Mouse (Mus musculus): ENCODE data around the gene Aff3.

Gene Aff3

GRCm38 (mm10) chr1:38664777-38665176, at the start of gene Aff3:
TSS of gene Aff3 (minus strand) at chr1:38664955.
- peak; percentile 94 for DNase-seq

DNA sequence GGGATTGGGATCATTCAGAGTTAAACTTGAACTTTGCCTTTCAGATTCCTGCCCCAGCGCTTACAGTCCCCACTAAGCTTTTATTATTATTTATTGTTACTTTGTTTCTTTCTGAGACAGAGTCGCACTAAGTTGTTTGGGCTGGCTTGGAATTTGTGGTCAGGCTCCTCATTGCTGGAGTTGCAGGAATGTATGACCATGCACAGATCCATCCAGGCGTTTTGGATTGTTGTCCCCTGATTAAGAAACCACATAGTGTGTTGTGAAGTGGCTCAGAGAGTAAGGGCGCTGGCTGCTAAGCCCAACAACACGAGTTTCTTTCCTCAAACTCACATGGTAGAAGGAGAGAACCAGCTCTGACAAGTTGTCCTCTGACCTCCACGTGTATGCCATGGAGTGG, 35.9 kb upstream of the Aff3 start:
- DNase-seq, result peak; percentile 36

- DNase-seq, result peak; percentile 65
Measured at GRCm38 (mm10) chr1:38699244-38699643, 34.5 kb upstream of the Aff3 start.

DNA sequence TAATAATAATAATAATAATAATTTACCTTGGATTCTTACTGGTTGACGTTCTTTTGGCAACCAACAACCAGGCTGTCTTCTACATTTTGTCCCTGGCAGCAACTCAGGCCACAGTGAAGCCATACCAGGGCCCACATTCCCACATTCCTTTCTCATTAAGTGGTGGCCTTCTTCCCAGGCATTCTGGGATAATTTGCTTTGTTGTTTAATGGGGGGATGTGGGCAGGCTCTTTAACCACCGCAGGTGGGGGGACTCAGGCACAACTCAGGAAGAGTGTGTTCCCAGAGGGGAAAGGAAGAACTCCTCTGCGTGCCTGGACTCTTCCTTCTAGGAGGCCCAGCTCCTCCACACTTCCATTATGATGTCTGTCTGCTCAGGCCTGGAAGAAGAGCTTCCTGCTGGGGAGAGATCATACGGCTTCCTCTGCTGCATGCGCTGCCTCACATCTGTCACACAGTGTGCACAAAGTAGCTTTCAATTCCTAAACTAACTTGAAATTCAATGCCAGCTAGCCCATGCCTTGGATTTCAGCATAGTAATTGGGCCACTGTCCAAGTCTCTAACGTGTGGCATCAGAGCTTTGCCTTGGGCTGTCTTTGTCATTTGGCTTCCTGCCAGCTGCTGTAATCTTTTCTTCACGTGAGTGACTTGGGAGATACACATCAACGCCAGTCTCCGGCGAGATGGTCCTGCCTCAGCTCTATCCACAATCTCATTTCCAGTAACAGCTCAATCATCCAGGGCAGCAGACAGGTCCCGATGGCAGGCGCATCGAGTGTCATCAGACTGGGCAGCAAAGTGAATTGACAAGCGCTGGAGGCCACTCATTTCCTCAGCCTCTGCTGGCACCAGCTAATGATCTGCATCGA, 31.3 kb upstream of the Aff3 start:
- peak; percentile 74 for DNase-seq

DNA sequence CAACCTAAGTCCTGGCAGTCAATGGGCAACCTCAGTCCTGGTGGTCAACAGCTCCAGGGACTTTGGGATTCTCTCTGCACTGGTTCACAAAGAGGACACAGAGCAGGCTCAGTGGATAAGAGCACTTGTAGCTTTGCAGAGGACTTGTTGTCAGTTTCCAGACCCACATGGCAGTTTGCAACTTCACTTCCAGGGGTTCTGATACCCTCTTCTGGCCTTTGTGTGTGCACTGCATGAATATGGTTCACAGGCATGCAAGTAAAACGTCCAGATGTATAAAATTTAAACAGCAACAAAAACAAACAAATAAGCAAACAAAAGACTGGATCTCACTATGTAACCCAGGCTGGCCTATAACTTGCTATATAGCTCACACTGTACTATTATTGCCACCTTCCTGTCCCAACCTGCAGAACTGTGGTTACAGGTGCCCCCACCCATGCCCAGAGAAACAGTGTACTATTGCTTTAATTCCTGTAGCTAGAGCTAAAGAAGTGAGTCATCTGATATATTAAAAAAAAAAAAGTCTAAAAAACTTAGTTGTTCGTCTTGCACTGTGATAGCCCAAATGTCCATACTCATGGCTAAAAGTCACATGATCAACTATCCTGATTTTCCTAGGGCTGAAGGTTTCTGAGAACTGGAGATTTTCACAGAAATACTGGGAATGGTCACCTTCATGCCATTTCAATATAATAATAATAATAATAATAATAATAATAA, 30.5 kb upstream of the Aff3 start:
- peak; percentile 60 for DNase-seq

DNA sequence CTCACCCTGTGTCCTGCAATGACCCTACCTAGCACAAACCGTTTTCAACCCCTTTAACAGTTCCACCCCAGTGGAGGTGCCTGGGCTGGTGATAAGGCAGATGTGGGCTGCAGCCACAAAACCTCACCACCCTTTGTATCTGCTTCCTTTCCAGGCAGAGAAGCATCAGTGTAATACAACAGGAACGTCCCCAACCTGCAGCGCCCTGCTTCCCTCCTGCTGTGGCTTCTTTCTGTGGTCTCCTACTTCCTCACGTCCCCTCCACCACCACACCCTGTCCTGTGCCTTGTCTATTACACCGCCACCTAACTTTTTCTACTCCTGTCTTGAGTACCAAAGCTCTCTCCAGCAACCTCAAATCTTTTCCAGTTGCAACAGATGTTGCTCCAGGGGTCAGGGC, 29.4 kb upstream of the Aff3 start:
- DNase-seq, result peak; percentile 89

GRCm38 (mm10) chr1:38690471-38690870, 25.7 kb upstream of the Aff3 start:
- peak; percentile 25 for DNase-seq

DNA sequence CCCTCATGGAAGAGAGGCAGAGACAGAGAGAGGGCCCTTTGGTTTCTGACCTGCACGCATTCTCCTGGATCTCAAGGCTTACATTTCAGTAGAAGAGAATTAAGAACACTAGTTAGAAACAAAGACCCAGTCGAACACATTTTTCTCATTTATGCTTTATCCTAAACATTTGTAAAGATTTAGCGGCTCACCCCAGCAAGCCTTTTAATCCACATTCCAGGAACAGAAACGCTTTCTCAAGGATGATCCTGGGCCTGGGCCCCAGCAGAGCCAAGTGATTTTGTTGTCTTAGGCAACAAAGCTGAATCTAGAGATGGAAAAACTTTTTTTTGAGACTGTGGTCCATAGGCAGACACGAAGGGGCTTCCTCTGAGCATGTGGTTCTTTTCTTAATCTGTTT, 23.5 kb upstream of the Aff3 start:
- peak; percentile 35 for DNase-seq

DNA sequence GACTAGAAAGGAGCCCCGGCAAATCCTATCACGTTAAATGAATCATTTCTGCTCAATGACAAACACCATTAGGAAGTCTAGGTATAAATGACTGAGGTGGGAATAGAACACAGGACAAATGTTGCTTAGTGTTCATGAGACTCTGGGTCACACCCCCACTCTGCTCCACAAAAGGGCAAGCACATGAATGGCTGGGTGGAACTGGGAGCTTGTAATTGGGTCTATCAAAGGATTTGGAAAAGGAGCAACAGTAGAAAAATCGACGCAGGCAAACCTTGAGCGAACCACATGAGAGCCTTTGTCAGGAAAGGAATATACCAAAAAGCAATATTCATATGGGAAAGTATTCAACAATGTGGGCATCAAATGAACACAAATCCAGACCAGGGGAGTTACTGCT, 21.0 kb upstream of the Aff3 start:
- peak; percentile 67 for DNase-seq

DNA sequence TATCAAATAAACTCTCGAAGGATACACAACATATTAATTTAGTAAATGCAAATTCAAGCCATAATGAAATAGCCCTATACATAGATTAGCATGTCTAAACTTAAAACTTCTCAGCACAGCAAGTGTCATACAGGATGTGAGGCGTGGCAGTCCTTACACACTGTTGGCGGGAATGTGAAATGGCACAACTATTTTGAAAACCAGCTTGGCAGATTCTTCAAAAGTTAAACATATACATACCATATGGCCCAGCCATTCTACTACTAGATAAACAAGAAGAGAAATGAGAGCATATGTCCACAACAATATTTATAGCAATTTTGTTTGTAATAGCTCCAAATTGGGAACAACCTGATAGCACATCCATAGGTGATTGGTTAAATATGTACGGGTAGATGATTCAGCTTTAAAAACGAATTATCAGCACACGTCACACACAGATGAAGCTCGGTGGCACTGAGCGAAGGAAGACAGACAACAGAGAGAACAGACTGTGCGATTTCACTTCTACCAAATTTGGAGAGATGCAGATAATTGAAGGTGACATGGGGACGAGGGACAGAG, 18.5 kb upstream of the Aff3 start:
- DNase-seq, result peak; percentile 61

DNA sequence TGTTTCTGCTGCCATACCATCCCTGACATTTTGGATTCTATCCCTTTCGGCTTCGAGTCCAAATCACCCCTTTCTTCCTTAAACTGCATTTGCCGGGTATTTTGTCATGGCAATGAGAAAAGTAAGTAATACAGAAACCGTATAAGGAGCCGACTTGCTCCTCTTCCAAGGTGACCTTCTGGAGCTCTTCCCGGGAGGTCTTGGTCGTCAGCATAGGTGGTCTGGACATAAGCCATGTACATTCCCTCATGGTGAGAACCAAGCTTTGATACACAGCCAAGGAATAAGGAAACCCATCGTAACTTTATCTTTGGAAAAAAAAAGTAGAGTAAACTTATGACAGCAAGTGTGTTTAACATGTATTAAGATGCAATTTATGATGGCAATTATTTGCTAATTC, 15.1 kb upstream of the Aff3 start:
- DNase-seq, result peak; percentile 12

GRCm38 (mm10) chr1:38671756-38672155, 7.0 kb upstream of the Aff3 start:
- peak; percentile 68 for DNase-seq

GRCm38 (mm10) chr1:38671019-38671418, 6.3 kb upstream of the Aff3 start:
- peak; percentile 28 for DNase-seq

DNA sequence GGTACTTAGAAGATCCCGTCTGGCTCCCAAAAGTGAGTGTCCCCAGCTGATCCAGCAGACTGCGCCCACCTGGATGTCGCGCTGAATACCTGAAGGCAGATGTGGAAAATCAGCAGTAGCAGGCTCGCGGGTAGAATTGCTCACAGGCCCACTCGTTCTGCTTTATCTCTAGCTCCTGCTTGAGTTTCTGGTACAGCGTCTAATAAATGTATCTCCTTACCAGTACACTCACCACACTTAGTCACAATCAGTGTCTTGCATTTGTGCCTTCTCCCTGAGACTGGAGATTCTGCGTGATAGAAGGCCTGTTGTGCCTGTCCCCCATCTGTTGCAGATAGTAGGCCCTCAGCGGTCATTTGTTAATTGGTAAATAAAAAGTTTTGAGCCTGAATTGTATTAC, 3.6 kb upstream of the Aff3 start:
- no peak for DNase-seq

- no peak for DNase-seq
Measured at GRCm38 (mm10) chr1:38667892-38668291, 3.1 kb upstream of the Aff3 start.

DNA sequence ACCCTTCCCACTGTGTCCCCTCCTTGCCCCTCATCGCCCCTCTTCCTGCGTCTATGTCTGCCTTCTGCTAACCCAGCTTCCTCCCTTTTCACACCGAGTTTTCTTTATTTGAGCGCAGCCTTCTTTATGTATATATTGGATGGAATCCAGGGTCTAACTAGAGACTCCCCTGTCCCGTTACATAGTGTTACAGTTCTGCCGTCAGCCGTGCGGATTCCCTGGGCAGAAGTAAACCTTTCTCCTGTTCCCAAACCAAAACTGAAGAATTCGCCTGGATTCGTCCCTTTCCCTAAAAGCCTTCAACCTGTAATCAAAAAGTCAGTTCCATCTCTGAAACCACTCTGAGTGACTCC, 2.0 kb upstream of the Aff3 start:
- DNase-seq, result no peak

GRCm38 (mm10) chr1:38666111-38666765, 1.5 kb upstream of the Aff3 start:
- peak; percentile 74 for DNase-seq

GRCm38 (mm10) chr1:38665611-38666010, 856 bp upstream of the Aff3 start:
- DNase-seq, result peak; percentile 74

GRCm38 (mm10) chr1:38664261-38664660, 494 bp downstream of the Aff3 start:
- peak; percentile 35 for DNase-seq

DNA sequence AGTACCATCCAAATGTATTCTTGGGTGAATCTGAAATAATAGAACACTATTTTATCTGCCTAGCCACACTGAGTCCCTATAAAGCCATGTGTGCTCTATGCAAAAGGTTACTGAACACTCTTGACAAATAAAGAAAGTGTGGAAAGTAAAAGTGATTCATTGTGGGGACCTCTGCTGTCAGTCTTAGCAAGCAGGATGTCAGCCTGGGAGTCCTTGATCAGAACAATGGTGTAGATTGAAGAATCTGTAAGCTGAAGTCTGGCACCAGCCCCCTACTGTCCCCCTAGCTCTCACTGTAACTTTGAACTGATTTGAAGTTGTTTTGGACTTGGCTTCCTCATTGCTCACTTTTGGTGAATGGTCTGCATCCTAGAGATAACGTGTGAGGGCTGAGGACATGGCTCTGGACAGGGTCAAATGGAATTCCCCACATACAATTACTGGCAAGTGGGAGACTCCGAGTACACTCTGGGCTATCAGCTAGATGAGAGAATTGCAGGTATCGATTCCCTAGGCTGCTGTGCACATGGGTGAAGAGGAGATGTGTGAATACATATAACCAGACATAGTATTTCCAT, 2.0 kb downstream of the Aff3 start:
- peak; percentile 39 for DNase-seq

- peak; percentile 9 for DNase-seq
Measured at GRCm38 (mm10) chr1:38658933-38659553, 5.7 kb downstream of the Aff3 start.

DNA sequence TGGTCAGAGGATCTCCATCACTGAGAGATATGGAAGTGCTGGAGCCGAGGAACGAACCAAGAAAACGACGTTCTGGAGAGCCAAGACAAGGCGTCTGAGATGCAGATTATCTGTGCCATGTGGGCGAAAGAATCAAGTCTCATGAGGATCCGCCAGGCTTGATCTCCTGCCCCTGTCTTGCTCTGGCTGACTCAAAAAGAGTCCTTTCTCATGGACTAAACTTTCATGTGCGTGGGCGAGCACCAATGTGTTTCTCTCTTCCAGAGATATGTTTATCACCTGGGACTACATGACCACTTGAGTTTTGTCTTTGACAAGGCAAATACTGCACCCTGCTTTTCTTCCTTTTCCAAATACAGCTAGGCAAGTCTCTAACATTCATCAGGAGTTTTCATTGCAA, 6.4 kb downstream of the Aff3 start:
- DNase-seq, result peak; percentile 55

- DNase-seq, result peak; percentile 85
Measured at GRCm38 (mm10) chr1:38657606-38658005, 7.1 kb downstream of the Aff3 start.
